Mouse (Mus musculus): ENCODE data around the gene Clic4. TPM values are rescaled to one million over a fixed set of nuclear protein-coding genes. Genes with fewer than 3 reads are reported as not detected.

Gene Clic4
- polyA plus RNA-seq, 1 experiment: 125 TPM

DNA sequence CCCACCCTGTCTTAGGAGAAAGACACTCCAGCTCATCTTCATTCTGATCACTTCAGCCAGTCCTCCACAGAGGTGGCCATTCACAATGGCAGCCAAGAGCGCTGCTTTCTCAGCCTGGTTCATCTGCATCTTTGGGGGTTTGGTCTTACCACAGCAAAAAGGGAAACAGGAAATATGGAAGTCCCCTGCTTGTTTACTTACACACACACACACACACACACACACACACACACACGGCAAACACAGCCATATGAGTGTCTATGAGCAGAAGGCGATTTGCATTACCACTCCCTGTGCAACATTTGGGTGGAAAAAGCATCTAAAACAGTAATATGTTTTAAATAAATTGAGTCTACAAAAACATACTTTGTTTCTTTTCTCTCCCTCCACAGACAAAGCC lies 32.3 kb downstream of the Clic4 start:
- Histone ChIP-seq H3K4me3 (ENCODE audit: insufficient read depth, low read depth, low read length) (no peak overlapping the region), H3K4me1 (ENCODE audit: control insufficient read depth, insufficient read depth, insufficient read length, low read length) (peaks cover 33% of the 10 kb centered on the region), H3K27ac (replicated peaks; ENCODE audit: low read depth, low read length) (peak overlapping the region; percentile 52)

DNA sequence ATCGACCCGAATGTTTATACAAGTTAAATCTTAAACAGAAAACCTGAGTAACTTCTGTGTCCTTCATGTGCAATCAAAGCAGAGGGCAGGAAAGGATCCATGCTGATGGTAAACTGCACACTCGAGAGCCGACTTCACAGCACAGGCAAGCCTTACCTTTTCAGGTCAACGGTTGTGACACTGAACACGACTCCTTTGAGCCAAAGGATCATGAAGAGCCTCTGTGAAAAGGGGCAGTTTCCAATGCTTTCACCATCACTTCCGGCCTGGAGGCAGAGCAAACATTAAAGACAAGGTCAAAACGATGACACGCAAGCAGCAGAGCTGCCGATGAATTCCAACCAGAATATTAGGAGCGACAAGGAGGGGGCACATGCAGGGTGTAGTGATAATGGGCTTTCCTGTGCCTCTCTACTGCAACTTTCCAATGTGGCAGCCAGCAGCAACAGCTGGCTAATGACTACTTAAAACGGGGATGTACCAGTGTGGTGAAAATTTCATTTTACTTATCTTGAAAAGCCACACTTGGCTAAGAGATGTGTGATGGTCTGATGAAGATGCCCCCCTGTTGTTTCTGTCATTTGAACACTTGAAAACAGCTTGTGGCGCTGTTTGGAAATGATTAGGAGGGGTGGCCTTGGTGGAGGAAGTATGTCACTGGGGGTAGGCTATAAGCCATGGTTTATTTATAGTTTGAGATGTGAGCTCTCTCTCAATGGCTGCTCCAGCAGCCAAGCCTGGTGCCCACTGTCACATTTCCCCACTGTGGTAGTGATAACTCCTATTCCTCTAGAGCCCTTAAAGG lies 33.7 kb downstream of the Clic4 start:
- H3K4me1 ChIP-seq (ENCODE audit: control insufficient read depth, insufficient read depth, insufficient read length, low read length): peaks cover 29% of the 10 kb centered on the region
- no peak overlapping the region for H3K4me3 ChIP-seq (ENCODE audit: insufficient read depth, low read depth, low read length)
- no peak overlapping the region for H3K27ac ChIP-seq (replicated peaks; ENCODE audit: low read depth, low read length)

DNA sequence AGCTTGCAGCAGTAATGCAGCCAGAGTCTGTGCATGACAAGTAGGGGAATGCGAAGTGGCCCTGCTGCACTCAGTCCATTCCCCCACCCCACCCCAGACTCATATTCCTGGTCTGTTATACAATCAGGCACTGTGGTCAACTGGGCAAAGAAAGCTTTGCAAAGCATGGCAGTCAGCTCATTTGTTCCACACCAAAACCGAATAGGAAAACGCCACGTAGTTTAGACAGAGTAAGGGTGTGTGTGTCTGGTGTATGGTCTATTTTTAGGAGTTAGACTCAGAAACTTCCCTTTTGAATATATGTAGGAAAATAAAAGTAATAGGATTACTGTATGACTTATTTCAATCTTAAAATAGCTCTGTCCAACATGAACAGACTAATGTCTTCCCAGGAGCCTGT lies 36.0 kb downstream of the Clic4 start:
- Histone ChIP-seq H3K4me1 (ENCODE audit: control insufficient read depth, insufficient read depth, insufficient read length, low read length) (peaks cover 17% of the 10 kb centered on the region), H3K27ac (replicated peaks; ENCODE audit: low read depth, low read length) (no peak overlapping the region), H3K4me3 (ENCODE audit: insufficient read depth, low read depth, low read length) (no peak overlapping the region)

DNA sequence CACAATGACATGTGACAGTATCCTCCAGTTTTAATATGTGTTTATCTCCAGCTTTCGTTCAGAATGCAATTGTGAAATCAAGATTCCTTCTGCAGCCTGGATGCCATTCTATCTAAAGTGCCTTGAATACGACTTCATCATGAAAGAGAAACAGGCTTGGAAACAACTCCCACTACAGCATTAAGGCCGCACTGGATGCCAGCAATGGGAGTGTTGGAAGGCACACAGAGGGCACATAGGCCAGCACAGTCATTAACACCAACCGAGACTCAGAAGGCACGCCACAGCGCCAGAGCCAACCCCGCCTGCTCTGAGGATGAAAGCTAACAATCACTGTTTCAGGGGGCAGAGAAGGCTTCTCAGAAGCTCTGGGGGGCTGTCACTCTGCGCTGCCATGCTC lies 37.1 kb downstream of the Clic4 start:
- H3K4me3 ChIP-seq (ENCODE audit: insufficient read depth, low read depth, low read length): no peak overlapping the region
- H3K4me1 ChIP-seq (ENCODE audit: control insufficient read depth, insufficient read depth, insufficient read length, low read length): peaks cover 13% of the 10 kb centered on the region
- no peak overlapping the region for H3K27ac ChIP-seq (replicated peaks; ENCODE audit: low read depth, low read length)

DNA sequence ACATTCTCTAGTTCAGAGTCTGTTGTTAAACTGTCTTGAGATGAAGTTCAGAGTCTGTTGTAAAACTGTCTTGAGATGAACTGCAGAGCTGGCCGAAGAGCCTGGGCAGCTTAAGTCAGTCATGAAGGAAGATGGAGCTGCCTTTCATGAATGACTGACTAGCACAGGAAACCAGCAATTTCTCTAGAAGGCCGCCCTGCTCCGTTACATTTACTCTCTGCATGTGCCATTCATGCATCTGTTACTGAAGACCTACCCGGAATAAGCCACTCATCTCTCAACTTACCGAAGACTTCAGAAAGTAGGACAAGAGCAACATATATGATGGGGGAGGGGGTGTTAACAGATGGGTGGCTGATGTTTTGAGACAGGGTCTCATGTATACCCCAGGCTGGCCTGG lies 40.1 kb downstream of the Clic4 start:
- Histone ChIP-seq H3K4me3 (ENCODE audit: insufficient read depth, low read depth, low read length) (no peak overlapping the region), H3K27ac (replicated peaks; ENCODE audit: low read depth, low read length) (no peak overlapping the region), H3K4me1 (ENCODE audit: control insufficient read depth, insufficient read depth, insufficient read length, low read length) (peaks cover 3% of the 10 kb centered on the region; the same call in 1 of the 2 replicates)

DNA sequence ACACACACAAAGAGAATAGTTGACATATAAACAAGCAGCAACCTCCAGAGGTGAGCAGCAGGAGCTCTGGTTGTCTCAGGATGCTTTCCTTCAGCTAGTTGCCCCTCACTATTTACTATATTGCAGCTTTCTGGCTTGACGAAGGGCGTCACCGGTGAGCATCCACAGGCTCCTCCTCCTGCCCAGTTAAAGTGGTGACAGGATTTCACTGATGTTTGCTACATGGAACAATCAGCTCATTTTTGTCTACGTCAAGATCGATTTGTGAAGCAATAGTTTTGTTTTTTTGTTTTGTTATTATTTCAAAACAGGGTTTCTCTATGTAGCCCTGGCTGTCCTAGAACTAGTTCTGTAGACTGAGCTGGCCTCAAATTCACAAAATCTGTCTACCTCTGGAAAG lies 41.1 kb downstream of the Clic4 start:
- no peak overlapping the region for H3K4me3 ChIP-seq (ENCODE audit: insufficient read depth, low read depth, low read length)
- peaks cover 3% of the 10 kb centered on the region; the same call in 1 of the 2 replicates for H3K4me1 ChIP-seq (ENCODE audit: control insufficient read depth, insufficient read depth, insufficient read length, low read length)
- no peak overlapping the region for H3K27ac ChIP-seq (replicated peaks; ENCODE audit: low read depth, low read length)

DNA sequence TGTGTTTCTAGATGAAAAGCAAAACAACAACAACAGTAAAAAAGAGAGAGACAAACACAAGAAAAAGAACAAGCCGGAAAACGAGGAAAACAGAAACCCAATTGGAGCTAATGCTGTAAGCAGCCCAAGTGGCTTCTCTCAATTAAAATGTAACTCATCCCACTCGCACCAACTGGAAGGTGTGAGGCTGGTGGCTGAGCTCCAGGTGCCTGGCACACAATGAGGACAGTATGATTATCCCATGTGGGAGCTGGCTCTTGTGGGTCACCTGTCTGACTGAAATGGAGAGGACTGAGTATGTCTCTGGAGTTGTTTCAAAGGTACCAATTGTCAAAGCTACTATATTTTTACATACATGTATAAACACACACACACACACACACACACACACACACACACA lies 41.5 kb downstream of the Clic4 start:
- Histone ChIP-seq H3K27ac (replicated peaks; ENCODE audit: low read depth, low read length) (no peak overlapping the region), H3K4me3 (ENCODE audit: insufficient read depth, low read depth, low read length) (no peak overlapping the region), H3K4me1 (ENCODE audit: control insufficient read depth, insufficient read depth, insufficient read length, low read length) (peaks cover 4% of the 10 kb centered on the region; the same call in 1 of the 2 replicates)

DNA sequence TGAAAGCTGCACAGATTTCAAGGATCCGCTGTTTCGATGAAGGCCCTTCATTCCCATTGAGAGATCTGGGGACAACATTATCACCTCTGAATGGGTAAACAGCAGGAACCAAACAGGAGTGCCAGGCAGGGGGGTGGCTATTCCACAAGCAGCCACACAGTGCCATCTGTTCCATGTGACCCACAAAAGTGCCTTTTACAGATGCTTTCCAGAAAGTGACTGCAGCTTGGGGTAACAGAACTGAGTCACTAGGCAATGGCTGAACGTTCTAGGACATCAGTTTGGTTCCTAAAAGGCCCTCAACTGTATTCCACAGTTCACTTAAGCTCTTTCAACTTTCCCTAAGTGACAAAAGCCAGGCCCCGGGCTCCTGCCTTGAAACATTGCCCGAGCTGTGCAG lies 42.0 kb downstream of the Clic4 start:
- no peak overlapping the region for H3K4me3 ChIP-seq (ENCODE audit: insufficient read depth, low read depth, low read length)
- peaks cover 8% of the 10 kb centered on the region; the same call in 1 of the 2 replicates for H3K4me1 ChIP-seq (ENCODE audit: control insufficient read depth, insufficient read depth, insufficient read length, low read length)
- no peak overlapping the region for H3K27ac ChIP-seq (replicated peaks; ENCODE audit: low read depth, low read length)

DNA sequence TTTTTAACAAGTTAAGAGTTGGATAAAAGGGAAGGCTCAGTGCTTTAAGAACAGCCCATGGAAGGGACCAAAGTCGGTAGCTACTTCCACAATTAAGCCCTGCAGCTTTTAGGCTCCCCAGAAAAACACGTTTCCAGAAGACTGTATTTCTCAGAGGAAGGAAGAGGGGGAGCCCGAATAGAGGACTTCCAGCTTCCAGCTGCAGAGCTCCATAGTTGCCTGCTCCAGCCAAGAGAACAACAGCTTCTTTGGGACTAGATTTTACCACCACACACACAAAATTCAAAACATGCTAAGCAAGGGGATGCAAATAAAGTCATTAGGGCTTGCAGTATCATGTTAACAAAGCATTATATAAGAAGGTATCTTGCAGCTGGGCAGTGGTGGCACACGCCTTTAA lies 42.7 kb downstream of the Clic4 start:
- Histone ChIP-seq H3K27ac (replicated peaks; ENCODE audit: low read depth, low read length) (no peak overlapping the region), H3K4me1 (ENCODE audit: control insufficient read depth, insufficient read depth, insufficient read length, low read length) (peaks cover 8% of the 10 kb centered on the region; the same call in 1 of the 2 replicates), H3K4me3 (ENCODE audit: insufficient read depth, low read depth, low read length) (no peak overlapping the region)

DNA sequence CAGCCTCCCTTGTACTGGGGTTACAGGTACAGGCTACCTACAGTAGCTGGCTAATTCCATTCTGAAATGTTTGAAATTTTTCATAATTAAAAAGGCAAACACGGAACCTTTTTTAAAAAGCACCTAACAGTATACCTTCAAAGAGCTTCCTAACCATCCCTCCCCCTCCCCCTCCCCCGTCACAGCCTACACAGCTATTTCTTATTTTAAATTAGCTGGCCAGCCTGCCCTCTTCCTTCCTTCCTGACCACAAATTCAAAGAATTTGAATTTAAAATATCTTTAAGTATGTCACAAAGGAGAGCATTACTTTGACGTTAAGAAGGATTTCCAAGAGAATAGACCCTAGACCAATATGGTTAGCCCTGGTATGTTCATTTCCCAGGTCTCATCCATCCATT lies 44.5 kb downstream of the Clic4 start:
- peaks cover 8% of the 10 kb centered on the region; the same call in 1 of the 2 replicates for H3K4me1 ChIP-seq (ENCODE audit: control insufficient read depth, insufficient read depth, insufficient read length, low read length)
- H3K27ac ChIP-seq (replicated peaks; ENCODE audit: low read depth, low read length): no peak overlapping the region
- H3K4me3 ChIP-seq (ENCODE audit: insufficient read depth, low read depth, low read length): no peak overlapping the region

DNA sequence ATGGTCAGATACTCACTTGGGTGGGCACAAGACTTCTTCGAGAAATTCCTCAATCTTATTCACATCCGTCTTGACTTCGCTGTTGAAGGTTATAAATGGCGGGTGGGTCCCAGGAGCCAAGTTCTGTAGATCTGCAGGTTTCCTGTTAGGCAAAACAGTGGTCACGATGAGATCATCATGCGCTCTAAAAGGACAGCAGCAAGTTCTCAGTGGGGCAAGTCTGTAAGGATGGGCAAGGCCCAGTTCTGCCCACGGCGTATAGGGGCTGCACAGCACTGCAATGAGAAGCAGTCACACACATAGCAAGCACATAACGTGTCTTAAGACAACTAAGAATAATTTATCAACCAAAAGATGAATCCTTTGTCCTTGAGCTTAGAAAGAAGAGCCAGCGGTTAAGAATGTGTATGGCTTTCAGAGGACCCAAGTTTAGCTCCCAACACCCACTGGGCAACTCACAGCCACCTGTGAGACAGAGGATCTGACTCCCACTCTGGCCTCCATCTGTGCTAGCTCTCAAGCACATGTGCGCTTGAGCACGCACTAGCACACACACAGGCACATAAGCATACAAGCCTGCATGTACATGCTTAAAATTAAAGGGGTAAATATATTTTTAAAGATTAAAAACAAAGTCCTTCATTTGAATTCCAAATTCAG lies 46.5 kb downstream of the Clic4 start:
- H3K4me3 ChIP-seq (ENCODE audit: insufficient read depth, low read depth, low read length): no peak overlapping the region
- peaks cover 8% of the 10 kb centered on the region; the same call in 1 of the 2 replicates for H3K4me1 ChIP-seq (ENCODE audit: control insufficient read depth, insufficient read depth, insufficient read length, low read length)
- no peak overlapping the region for H3K27ac ChIP-seq (replicated peaks; ENCODE audit: low read depth, low read length)

DNA sequence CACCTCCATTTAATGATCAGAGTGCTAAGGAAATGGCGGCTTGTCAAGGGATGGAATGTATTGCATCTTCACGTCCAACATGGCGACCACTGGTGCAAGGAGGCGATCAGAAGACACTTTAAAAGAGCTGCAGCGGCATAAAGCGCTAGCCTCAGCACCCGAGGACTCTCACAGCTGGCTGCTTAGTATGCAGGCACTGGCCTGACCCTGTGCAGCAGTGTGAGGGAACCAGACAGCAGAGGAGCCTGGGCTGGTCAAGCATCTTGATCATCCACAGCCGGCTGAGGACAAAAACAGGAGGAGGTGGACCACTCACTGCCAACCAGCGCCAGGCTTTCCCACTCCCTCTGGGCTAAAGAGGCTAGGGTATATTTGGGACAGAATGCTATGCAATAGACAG lies 48.8 kb downstream of the Clic4 start:
- Histone ChIP-seq H3K27ac (replicated peaks; ENCODE audit: low read depth, low read length) (no peak overlapping the region), H3K4me1 (ENCODE audit: control insufficient read depth, insufficient read depth, insufficient read length, low read length) (peaks cover 5% of the 10 kb centered on the region; the same call in 1 of the 2 replicates), H3K4me3 (ENCODE audit: insufficient read depth, low read depth, low read length) (no peak overlapping the region)

DNA sequence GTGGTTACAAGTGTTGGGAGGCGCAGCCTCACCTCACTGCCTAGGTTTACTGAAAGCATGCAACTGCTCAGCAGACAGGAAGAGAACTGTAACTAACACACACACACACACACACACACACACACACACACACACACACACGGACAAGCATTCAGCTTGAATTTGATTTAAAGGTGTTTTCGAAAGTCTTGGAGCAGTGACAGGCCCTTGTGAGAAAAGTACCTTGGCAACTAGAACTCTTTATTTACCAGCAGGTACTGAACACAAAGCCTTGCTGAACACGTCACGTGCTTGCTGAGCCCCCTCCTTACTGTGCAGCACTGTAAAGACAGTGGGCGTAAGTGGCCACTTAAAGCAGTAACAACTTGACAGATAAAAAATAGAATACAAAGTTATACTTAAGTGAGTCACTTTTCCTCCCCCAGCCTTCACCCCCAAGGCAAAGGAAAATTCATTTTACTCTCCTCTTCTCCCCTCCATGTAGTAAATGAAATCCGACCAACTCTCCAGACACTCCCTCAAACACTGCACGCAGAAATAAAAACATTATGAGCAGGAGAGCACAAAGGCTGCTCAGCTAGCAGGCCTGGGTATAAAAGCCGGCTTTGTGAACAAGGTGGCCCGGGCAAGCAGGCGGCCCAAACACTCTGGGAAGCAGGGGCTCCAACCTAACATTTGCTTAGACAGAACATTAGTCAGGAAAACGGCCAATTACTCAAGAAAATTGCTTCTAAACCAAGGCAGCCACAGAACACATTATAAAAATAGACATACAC lies 50.8 kb downstream of the Clic4 start:
- Histone ChIP-seq H3K4me1 (ENCODE audit: control insufficient read depth, insufficient read depth, insufficient read length, low read length) (peaks cover 5% of the 10 kb centered on the region; the same call in 1 of the 2 replicates), H3K4me3 (ENCODE audit: insufficient read depth, low read depth, low read length) (no peak overlapping the region), H3K27ac (replicated peaks; ENCODE audit: low read depth, low read length) (no peak overlapping the region)

DNA sequence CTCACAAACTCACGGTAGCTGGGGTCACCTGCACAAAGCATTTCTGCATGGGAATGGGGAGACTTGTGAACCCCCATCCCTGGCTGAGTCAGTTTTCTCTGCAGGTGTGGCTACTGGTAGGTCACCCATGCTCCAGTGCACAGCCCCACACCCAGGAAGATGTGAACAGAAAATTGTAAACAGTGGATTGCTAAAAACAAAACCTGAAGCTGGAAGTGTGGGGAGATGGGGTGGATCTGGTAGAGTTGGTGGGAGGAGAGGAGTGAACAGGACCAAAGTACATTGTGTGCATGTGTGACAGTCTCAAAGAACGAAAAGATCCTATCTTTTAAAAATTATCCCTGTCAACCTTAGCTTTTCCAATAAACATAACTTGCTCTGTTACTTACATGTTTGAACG lies 52.0 kb downstream of the Clic4 start:
- H3K27ac ChIP-seq (replicated peaks; ENCODE audit: low read depth, low read length): no peak overlapping the region
- no peaks in the 10 kb centered on the region for H3K4me1 ChIP-seq (ENCODE audit: control insufficient read depth, insufficient read depth, insufficient read length, low read length)
- no peak overlapping the region for H3K4me3 ChIP-seq (ENCODE audit: insufficient read depth, low read depth, low read length)

DNA sequence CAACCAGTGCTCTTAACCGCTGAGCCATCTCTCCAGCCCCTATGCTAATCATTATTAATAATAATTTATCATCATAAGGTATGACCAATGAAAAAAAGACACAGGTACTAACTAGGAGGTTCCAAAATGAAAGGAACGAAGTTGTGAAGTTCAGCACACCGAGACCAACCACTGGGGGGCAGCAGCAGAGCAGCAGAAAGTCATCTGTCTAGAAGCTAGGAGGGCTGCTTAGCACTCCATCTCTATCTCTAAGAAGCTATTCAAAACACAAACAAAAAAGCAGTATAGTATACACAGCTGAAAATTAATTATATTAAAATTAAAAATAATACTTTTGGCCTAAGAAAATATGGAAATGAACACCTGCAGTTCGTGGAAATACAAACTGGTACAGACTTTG lies 53.0 kb downstream of the Clic4 start:
- Histone ChIP-seq H3K4me1 (ENCODE audit: control insufficient read depth, insufficient read depth, insufficient read length, low read length) (no peaks in the 10 kb centered on the region), H3K4me3 (ENCODE audit: insufficient read depth, low read depth, low read length) (no peak overlapping the region), H3K27ac (replicated peaks; ENCODE audit: low read depth, low read length) (no peak overlapping the region)
